Mouse (Mus musculus): ENCODE results near the gene Hyls1.

- TF ChIP-seq GATA1 (IDR thresholded peaks at IDR 0.05; ENCODE audit: borderline replicate concordance, low read length) (no peak), FLI1 (IDR thresholded peaks at IDR 0.05; ENCODE audit: low read length) (no peak)
Measured at GRCm38 (mm10) chr9:35520631-35521348, 49.4 kb downstream of the Hyls1 start.

Data from megakaryocyte, embryonic 14.5 days (primary cell).